Mouse (Mus musculus): ENCODE measurements around the gene Mgam. TPM values are rescaled to one million over a fixed set of nuclear protein-coding genes. Genes with fewer than 3 reads are reported as not detected.
"Not testable (repeated sequence)": the region's sequence is repeated elsewhere in the genome, so short reads cannot be mapped to it uniquely, and the experiment has no call there.

The Mgam gene
- under 1 TPM in 1 of 2 experiments, not detected in 1; 0.16 TPM for polyA plus RNA-seq (2017; shearing (Covaris generic))

GRCm38 (mm10) chr6:40628406-40629000 lies at the start of gene Mgam:
TSS of gene Mgam (plus strand) at chr6:40628831.
- ATAC-seq: no peak

GRCm38 (mm10) chr6:40584336-40584735 lies 44.3 kb upstream of the Mgam start:
- no peak for ATAC-seq

GRCm38 (mm10) chr6:40585645-40586044 lies 43.0 kb upstream of the Mgam start, which contains the start of gene Clec5a:
TSS of gene Clec5a (minus strand) at chr6:40585821.
- no peak for ATAC-seq

GRCm38 (mm10) chr6:40588346-40588745 lies 40.3 kb upstream of the Mgam start:
- no peak for ATAC-seq

GRCm38 (mm10) chr6:40594804-40595550 lies 33.7 kb upstream of the Mgam start:
- no peak for ATAC-seq

- ATAC-seq: not testable (repeated sequence)
Observed at GRCm38 (mm10) chr6:40598546-40598945, 30.1 kb upstream of the Mgam start.

- ATAC-seq: no peak
Observed at GRCm38 (mm10) chr6:40607431-40607830, 21.2 kb upstream of the Mgam start.

- ATAC-seq: no peak
Observed at GRCm38 (mm10) chr6:40610244-40610643, 18.4 kb upstream of the Mgam start.

GRCm38 (mm10) chr6:40613260-40613852 lies 15.3 kb upstream of the Mgam start, which contains the start of gene Tas2r138:
TSS of gene Tas2r138 (minus strand) at chr6:40613310.
- ATAC-seq: no peak

GRCm38 (mm10) chr6:40617965-40618364 lies 10.7 kb upstream of the Mgam start:
- ATAC-seq: no peak

- no peak for ATAC-seq
Observed at GRCm38 (mm10) chr6:40626111-40626510, 2.5 kb upstream of the Mgam start.

GRCm38 (mm10) chr6:40634640-40635071 lies 6.0 kb downstream of the Mgam start:
- ATAC-seq: no peak

- no peak for ATAC-seq
Observed at GRCm38 (mm10) chr6:40635559-40635958, 6.9 kb downstream of the Mgam start.

GRCm38 (mm10) chr6:40637755-40638154 lies 9.1 kb downstream of the Mgam start:
- ATAC-seq: no peak

GRCm38 (mm10) chr6:40640710-40641538 lies 12.3 kb downstream of the Mgam start:
- no peak for ATAC-seq

- ATAC-seq: no peak
Observed at GRCm38 (mm10) chr6:40645701-40646100, 17.1 kb downstream of the Mgam start.

GRCm38 (mm10) chr6:40650953-40651352 lies 22.3 kb downstream of the Mgam start:
- ATAC-seq: no peak

- no peak for ATAC-seq
Observed at GRCm38 (mm10) chr6:40660930-40661329, 32.3 kb downstream of the Mgam start.

- ATAC-seq: peak; percentile 65
Observed at GRCm38 (mm10) chr6:40689180-40689579, 60.5 kb downstream of the Mgam start.

- ATAC-seq: not testable (repeated sequence)
Observed at GRCm38 (mm10) chr6:40692007-40692406, 63.4 kb downstream of the Mgam start.

GRCm38 (mm10) chr6:40713494-40713893 lies 84.9 kb downstream of the Mgam start:
- ATAC-seq: not testable (repeated sequence)

GRCm38 (mm10) chr6:40715705-40716104 lies 87.1 kb downstream of the Mgam start:
- no peak for ATAC-seq

- ATAC-seq: not testable (repeated sequence)
Observed at GRCm38 (mm10) chr6:40728506-40728905, 99.9 kb downstream of the Mgam start.

All from CD4-positive, CD25-positive, alpha-beta regulatory T cell, adult 4 months (primary cell).